Comparison of ENCODE assay signal across 8 mouse cellular contexts in genomic region chr19:5802011-5802786, GRCm38 (mm10). TPM values are rescaled to one million over a fixed set of nuclear protein-coding genes. Genes with fewer than 3 reads are reported as not detected.
DNase-seq lines count a peak whose midpoint lies in the region; ATAC-seq lines count a peak whose summit lies in the region.

No protein-coding gene starts in this region.

- H3K27me3 ChIP-seq in hindbrain, embryonic 14.5 days (ENCODE audit: control insufficient read depth, insufficient read depth, low read length), result no peaks in the 10 kb centered on the region

- peak overlapping the region; percentile 95 for H3K4me3 ChIP-seq in hindbrain, embryonic 14.5 days (replicated peaks; ENCODE audit: low read length)

- H3K9ac ChIP-seq in hindbrain, embryonic 14.5 days, result peak overlapping the region; percentile 99

- under 1% methylated on average over 25 of the region's 25 CpGs for WGBS in hindbrain, embryonic 14.5 days

- peaks cover 33% of the 10 kb centered on the region for H3K4me1 ChIP-seq in hindbrain, embryonic 14.5 days (replicated peaks; ENCODE audit: control insufficient read depth, insufficient read depth, low read length)

- H3K36me3 ChIP-seq in hindbrain, embryonic 14.5 days (replicated peaks; ENCODE audit: control insufficient read depth, insufficient read depth), result peaks cover 15% of the 10 kb centered on the region

- peak; percentile 94 for DNase-seq in R1 (ENCODE audit: low read depth, low spot score)
- peak; percentile 97 to 99 for DNase-seq in cerebellum, postnatal 25 days
- DNase-seq in frontal cortex, postnatal 25 days (ENCODE audit: low spot score in 2 of 2), result peak; percentile 98
- peak; percentile 100 for DNase-seq in hindbrain, embryonic 14.5 days (ENCODE audit: low spot score)
- peak; percentile 92 to 96 for DNase-seq in layer of hippocampus, postnatal 36 days
- peak; percentile 96 for DNase-seq in lung, postnatal 25 days (ENCODE audit: low spot score)
- peak; percentile 98 for DNase-seq in retina, adult 2 months (ENCODE audit: low read depth, low spot score)
- peak; percentile 97 for DNase-seq in thymus, postnatal 25 days

- peak overlapping the region; percentile 100 for H3K27ac ChIP-seq in hindbrain, embryonic 14.5 days

- H3K9me3 ChIP-seq in hindbrain, embryonic 14.5 days (ENCODE audit: control insufficient read depth, low read length), result no peaks in the 10 kb centered on the region

- peak overlapping the region; percentile 66 for H3K4me2 ChIP-seq in hindbrain, embryonic 14.5 days (replicated peaks)

- ATAC-seq in hindbrain, embryonic 14.5 days (ENCODE audit: low FRiP score), result peak; percentile 46; the same call in 1 of the 2 replicates

RNA-seq across cellular contexts. Expression of gene Scyl1, which starts 31.0 kb away (rescaled TPM):
- polyA plus RNA-seq in hindbrain, embryonic 14.5 days (2014; fragmentation: Nextera tagmentation; extraction: Ambion mirVana), result 73.5 and 76.7 TPM in 2 replicates
- total RNA-seq in layer of hippocampus, postnatal 36 days (2021), result 10 to 100 TPM; 75.6 to 75.9 TPM

Comparison
In these comparisons a context has a peak if more than half of its experiments do, and no peak if none do; other contexts are left out.
1. Peak in every context shown above with its lines: DNase-seq, ATAC-seq, H3K4me3 ChIP-seq and H3K27ac ChIP-seq.